Mouse (Mus musculus) midbrain, embryonic 12.5 days (tissue): ENCODE measurements at regions not wholly inside any gene's neighbourhood (a gene's known extent, or its start where the extent isn't known, plus 50 kb on each side); places are given as distances from the start of the nearest gene placed in this dataset.
"Not testable (repeated sequence)": the region's sequence is repeated elsewhere in the genome, so short reads cannot be mapped to it uniquely, and the experiment has no call there.

ENCODE experiments used
- ATAC-seq: fragments of 200-750 bp; cut with Nextera tagmentation; 2 replicates; pipeline ENCODE4 v1.8.0; 2017; ENCODE audit warnings: low read depth, moderate TSS enrichment, moderate library complexity; ENCODE audit not compliant: low FRiP score
- H3K27ac ChIP-seq: fragments of 300-500 bp; sonication (generic); replicated peaks from 2 replicates; pipeline ENCODE4 v1.5.1; 2016; ENCODE audit warnings: mild to moderate bottlenecking
- H3K27me3 ChIP-seq: fragments of 300-500 bp; sonication (generic); 2 replicates; pipeline ENCODE4 v1.6.1; 2016; ENCODE audit warnings: mild to moderate bottlenecking
- H3K36me3 ChIP-seq: fragments of 300-500 bp; sonication (generic); 2 replicates; pipeline ENCODE4 v1.6.1; 2016
- H3K4me1 ChIP-seq: fragments of 300-500 bp; sonication (generic); 2 replicates; pipeline ENCODE4 v1.6.1; 2016
- H3K4me2 ChIP-seq: fragments of 300-500 bp; sonication (generic); replicated peaks from 2 replicates; pipeline ENCODE4 v1.6.1; 2016; ENCODE audit warnings: mild to moderate bottlenecking, moderate library complexity
- H3K4me3 ChIP-seq: fragments of 300-500 bp; sonication (generic); 2 replicates; pipeline ENCODE4 v1.5.1; 2016; ENCODE audit warnings: mild to moderate bottlenecking
- H3K9ac ChIP-seq: fragments of 300-500 bp; sonication (generic); replicated peaks from 2 replicates; pipeline ENCODE4 v1.6.1; 2016; ENCODE audit warnings: mild to moderate bottlenecking, moderate library complexity
- H3K9me3 ChIP-seq: fragments of 300-500 bp; sonication (generic); 2 replicates; pipeline ENCODE4 v1.6.1; 2016; ENCODE audit warnings: mild to moderate bottlenecking
- WGBS: fragments of 180-500 bp; shearing (Covaris S2); methylation state at CpG from one replicate; pipeline ENCODE4 v1.1.7; 2016; 5-methylcytosine and 5-hydroxymethylcytosine counted together

DNA sequence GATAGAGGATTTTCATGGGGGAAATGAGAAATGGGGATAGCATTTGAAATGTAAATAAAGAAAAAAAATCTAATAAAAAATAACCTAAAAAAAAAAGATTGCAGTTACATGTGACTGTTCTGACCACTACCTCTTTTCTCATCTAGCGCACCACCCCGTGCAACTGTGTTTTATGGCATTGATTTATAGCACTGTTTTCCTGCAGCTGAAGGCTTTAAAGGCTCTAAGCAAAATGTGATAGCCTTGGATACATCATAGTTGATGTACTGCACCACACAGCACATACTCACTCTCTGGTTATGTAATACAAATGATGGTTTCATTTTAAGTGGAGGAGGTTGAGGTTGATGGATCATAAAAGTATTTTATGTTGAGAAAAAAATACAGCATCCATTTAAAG is 484.5 kb upstream of the 2610301B20Rik start:
- H3K27me3 ChIP-seq: no peaks in the 10 kb centered on the region
- H3K4me1 ChIP-seq: no peaks in the 10 kb centered on the region
- no peak overlapping the region for H3K9ac ChIP-seq
- no peaks in the 10 kb centered on the region for H3K36me3 ChIP-seq
- H3K9me3 ChIP-seq: no peaks in the 10 kb centered on the region
- H3K4me3 ChIP-seq: no peak overlapping the region
- H3K4me2 ChIP-seq: no peak overlapping the region
- H3K27ac ChIP-seq: no peak overlapping the region
- 92% methylated on average over 2 of the region's 2 CpGs for WGBS
- no peak for ATAC-seq

DNA sequence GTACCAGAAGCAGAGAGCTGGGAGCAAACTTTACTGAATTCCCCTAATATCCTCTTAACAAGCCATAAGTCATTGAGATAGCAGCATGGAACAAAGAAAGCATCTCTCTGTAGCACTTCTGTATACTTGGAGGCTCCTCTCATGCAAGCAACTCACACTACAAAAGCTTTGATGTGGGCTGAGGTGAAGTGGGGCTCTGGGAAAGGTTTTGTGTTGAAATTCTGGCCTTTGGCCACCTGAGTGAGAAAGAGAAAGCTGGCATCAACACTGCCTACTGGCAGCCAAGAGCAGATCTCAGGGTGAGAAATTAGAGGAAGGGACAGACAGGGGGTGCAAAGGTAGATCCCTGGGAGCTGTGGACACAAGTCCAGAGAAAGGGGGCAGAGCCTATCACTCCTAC is 477.0 kb upstream of the 2610301B20Rik start:
- H3K9ac ChIP-seq: no peak overlapping the region
- no peak for ATAC-seq
- H3K4me1 ChIP-seq: no peaks in the 10 kb centered on the region
- H3K27me3 ChIP-seq: no peaks in the 10 kb centered on the region
- H3K27ac ChIP-seq: no peak overlapping the region
- no peaks in the 10 kb centered on the region for H3K9me3 ChIP-seq
- H3K36me3 ChIP-seq: no peaks in the 10 kb centered on the region
- no peak overlapping the region for H3K4me2 ChIP-seq
- H3K4me3 ChIP-seq: no peak overlapping the region

DNA sequence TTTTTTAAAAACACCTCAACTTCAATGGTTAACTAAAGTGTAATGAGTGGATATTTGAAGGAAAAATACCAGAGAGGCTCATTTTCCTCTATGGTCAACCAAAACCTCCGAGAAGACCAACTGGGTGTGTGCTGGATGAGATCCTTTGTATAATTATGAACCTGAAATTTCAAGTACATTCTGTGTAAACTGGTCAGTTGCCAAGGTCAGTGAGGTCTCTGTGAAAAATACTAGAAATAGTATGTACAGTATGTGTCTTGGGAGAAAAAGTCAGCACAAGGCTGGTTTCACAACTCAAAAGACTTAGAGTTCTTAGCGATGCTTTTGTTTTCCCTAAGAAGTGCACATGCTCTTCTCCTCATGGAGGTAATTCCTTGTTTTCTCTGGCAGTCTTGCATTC is 476.2 kb upstream of the 2610301B20Rik start:
- no peak for ATAC-seq
- no peaks in the 10 kb centered on the region for H3K9me3 ChIP-seq
- no peak overlapping the region for H3K4me3 ChIP-seq
- H3K4me1 ChIP-seq: no peaks in the 10 kb centered on the region
- no peak overlapping the region for H3K4me2 ChIP-seq
- no peaks in the 10 kb centered on the region for H3K36me3 ChIP-seq
- H3K9ac ChIP-seq: no peak overlapping the region
- no peaks in the 10 kb centered on the region for H3K27me3 ChIP-seq
- H3K27ac ChIP-seq: no peak overlapping the region
- 92% methylated on average over 2 of the region's 2 CpGs for WGBS

DNA sequence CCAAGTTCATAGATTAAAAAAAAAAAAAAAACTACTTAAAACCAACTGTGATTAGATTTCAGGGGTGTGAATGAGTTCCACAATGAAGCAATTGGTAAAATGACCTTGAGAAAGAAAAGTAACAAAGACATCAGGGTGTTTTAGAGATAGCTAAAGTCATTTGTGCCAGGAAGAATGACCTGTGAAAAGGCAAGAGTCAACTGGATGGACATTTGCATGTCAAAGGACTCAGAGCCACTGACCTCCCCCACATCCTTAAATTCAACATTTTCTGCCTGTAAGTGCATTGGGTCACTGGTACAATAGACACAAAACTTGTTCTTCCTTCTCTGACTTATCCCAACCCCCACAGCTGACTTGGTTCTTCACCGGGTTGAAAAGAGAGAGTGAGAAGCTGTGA is 474.6 kb upstream of the 2610301B20Rik start:
- no peak overlapping the region for H3K9ac ChIP-seq
- no peak for ATAC-seq
- no peaks in the 10 kb centered on the region for H3K36me3 ChIP-seq
- H3K9me3 ChIP-seq: no peaks in the 10 kb centered on the region
- H3K4me1 ChIP-seq: no peaks in the 10 kb centered on the region
- no peak overlapping the region for H3K27ac ChIP-seq
- no peak overlapping the region for H3K4me2 ChIP-seq
- H3K4me3 ChIP-seq: no peak overlapping the region
- WGBS: 42% methylated on average over 1 of the region's 1 CpGs
- H3K27me3 ChIP-seq: no peaks in the 10 kb centered on the region

DNA sequence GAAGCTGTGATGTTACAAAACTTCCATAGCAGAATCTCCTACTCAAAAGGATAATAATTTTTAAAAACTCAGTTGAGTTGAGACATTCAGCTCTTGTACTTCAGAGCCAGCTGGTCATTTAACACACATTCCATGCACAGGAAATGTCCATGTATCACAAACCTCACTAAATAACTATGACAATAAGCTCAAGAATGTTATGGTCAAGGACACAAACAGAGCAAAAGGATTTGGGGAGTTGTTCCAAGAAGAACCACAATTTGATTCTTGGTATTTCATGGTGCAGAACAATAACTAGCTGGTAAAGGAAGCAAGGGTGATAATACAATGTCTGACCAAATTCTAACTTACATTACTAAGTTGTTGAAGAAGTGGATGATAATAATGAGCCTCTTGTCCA is 471.4 kb upstream of the 2610301B20Rik start:
- Histone ChIP-seq H3K27me3 (no peaks in the 10 kb centered on the region), H3K4me1 (no peaks in the 10 kb centered on the region), H3K4me3 (no peak overlapping the region), H3K9ac (no peak overlapping the region), H3K27ac (no peak overlapping the region), H3K9me3 (no peaks in the 10 kb centered on the region), H3K4me2 (no peak overlapping the region), H3K36me3 (no peaks in the 10 kb centered on the region)
- ATAC-seq: no peak

DNA sequence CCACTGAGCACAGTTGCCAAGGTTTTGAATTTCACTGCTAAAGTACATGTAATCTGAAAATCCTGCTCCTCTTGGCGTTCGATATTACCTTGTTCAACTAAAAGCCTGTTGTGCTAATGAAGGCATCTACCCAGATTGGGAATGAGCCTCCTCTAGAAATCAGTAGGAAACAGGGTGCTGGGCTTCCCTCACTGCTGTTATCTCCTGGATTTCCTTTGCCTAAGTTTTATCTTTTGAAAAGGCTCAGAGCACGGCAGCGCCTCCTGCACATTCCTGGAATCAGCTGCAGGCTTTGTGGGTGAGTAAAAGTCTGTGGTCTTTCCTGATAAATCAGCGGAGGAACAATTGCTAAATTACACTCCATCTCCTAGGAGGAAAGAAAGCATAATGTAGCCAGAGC is 469.9 kb upstream of the 2610301B20Rik start:
- WGBS: 48% methylated on average over 5 of the region's 5 CpGs
- H3K4me1 ChIP-seq: no peaks in the 10 kb centered on the region

DNA sequence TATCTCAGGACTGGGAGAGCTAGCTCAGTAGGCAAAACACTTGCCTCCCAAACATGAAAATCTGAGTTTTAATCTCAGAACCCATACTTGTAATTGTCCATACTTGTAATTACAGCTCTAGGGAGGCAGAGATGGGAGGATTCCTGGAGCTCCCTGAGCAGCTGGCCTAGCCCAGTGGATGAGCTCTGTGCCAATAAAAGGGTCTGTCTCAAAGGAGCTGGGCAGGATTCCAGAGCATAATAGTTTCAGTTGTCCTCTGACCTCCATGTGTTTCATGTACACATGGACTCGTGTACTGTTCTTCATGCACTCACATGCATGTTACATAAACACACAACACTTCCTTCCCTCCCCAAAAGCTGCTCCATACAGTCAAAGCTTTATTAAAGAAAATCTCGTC is 469.2 kb upstream of the 2610301B20Rik start:
- Histone ChIP-seq H3K9me3 (no peaks in the 10 kb centered on the region), H3K4me2 (no peak overlapping the region), H3K9ac (no peak overlapping the region), H3K36me3 (no peaks in the 10 kb centered on the region), H3K4me3 (no peak overlapping the region), H3K27ac (no peak overlapping the region), H3K4me1 (no peaks in the 10 kb centered on the region), H3K27me3 (no peaks in the 10 kb centered on the region)
- 64% methylated on average over 2 of the region's 2 CpGs for WGBS
- no peak for ATAC-seq

More for the DNA sequence above, 469.9 kb upstream of the 2610301B20Rik start:
- ATAC-seq: no peak
- no peaks in the 10 kb centered on the region for H3K27me3 ChIP-seq
- no peak overlapping the region for H3K9ac ChIP-seq
- H3K9me3 ChIP-seq: no peaks in the 10 kb centered on the region
- no peak overlapping the region for H3K4me2 ChIP-seq
- no peak overlapping the region for H3K4me3 ChIP-seq
- H3K27ac ChIP-seq: no peak overlapping the region
- no peaks in the 10 kb centered on the region for H3K36me3 ChIP-seq

DNA sequence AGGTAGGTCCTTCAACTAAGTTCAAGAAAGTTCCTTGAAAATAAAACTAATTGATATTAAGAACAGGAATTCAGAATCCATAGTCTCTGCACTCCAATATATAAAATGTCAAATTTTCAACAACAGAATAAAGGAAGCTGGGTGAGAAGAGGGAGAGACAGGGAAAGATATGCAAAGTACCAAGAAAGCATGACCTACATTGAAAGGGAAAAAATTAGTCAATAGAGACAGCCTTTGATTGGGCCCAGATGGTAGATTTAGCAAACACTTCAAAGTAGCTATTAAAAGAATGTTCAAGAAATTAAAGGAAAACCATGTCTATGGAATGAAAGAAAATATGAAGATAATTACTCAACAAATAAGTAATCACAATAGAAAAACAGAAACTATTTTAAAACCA is 460.0 kb upstream of the 2610301B20Rik start:
- no peak for ATAC-seq
- no peaks in the 10 kb centered on the region for H3K9me3 ChIP-seq
- no peak overlapping the region for H3K4me3 ChIP-seq
- H3K4me1 ChIP-seq: no peaks in the 10 kb centered on the region
- no peaks in the 10 kb centered on the region for H3K27me3 ChIP-seq
- no peaks in the 10 kb centered on the region for H3K36me3 ChIP-seq
- no peak overlapping the region for H3K9ac ChIP-seq
- H3K27ac ChIP-seq: no peak overlapping the region
- H3K4me2 ChIP-seq: no peak overlapping the region

DNA sequence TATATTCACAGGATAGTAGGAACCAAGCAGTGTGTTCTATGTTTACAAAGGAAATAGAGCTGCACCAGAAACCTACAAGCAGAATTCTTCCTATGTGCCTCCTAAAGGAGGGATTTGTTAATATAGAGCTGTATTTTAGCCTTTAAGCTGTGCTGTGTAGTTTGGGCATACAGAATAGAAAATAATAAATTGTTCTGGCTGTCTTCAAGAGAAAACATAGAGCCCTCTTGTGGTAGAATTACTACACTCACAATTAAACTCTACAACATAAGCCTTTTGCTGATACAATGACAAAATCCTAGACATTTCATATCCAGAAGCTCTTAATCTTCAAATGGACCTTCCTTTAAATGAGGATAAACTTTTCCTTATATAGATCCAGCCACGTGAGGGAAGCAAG is 452.9 kb upstream of the 2610301B20Rik start:
- H3K27me3 ChIP-seq: no peaks in the 10 kb centered on the region
- no peak for ATAC-seq
- H3K36me3 ChIP-seq: no peaks in the 10 kb centered on the region
- H3K9me3 ChIP-seq: no peaks in the 10 kb centered on the region
- H3K27ac ChIP-seq: no peak overlapping the region
- no peaks in the 10 kb centered on the region for H3K4me1 ChIP-seq
- H3K9ac ChIP-seq: no peak overlapping the region
- WGBS: 69% methylated on average over 1 of the region's 1 CpGs
- no peak overlapping the region for H3K4me3 ChIP-seq
- no peak overlapping the region for H3K4me2 ChIP-seq

DNA sequence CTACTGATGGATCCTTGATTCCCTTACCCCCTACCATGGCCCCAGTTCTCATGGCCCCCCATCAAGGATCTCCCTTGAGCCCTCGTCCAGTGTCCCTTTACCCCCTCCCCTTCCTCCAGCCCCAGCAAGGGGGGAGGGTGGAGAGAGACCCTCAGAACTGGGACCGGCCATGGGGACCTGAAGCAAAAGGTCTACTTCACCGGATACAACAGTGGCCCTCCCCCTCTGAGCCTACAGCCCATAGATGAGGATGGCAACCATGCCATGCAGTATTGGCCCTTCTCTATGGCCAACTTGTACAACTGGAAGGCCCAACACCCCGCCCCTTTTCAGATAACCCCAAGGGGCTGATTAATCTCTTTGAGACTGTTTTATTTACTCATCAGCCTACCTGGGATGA is 439.9 kb upstream of the 2610301B20Rik start:
- no peak overlapping the region for H3K27ac ChIP-seq
- H3K4me2 ChIP-seq: no peak overlapping the region
- no peak overlapping the region for H3K9ac ChIP-seq
- WGBS: 97% methylated on average over 4 of the region's 4 CpGs
- ATAC-seq: no peak
- no peaks in the 10 kb centered on the region for H3K36me3 ChIP-seq
- no peaks in the 10 kb centered on the region for H3K27me3 ChIP-seq
- no peak overlapping the region for H3K4me3 ChIP-seq
- H3K9me3 ChIP-seq: no peaks in the 10 kb centered on the region
- no peaks in the 10 kb centered on the region for H3K4me1 ChIP-seq

DNA sequence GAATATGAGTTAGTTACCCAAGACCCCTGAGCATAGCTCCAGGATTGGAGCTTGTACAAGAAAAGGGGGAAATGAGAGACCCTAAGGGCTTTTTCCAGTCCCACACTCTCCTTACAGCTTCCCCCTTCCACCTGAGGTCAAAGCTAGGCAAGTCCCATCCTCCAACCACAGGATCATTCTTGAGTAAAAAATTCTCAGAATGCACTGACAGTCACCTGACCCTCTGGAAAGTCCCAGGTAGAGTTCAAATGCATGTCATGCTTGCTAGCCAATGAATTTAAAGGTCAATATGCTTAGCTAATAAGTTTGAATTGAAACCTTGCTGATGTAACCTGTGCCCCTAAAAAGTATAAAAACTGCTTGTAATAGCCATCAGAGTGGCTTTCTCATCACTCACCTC is 434.4 kb upstream of the 2610301B20Rik start:
- H3K9ac ChIP-seq, H3K36me3 ChIP-seq, H3K27me3 ChIP-seq, H3K4me2 ChIP-seq, H3K27ac ChIP-seq, H3K4me3 ChIP-seq, ATAC-seq, H3K4me1 ChIP-seq, H3K9me3 ChIP-seq: not testable (repeated sequence)

DNA sequence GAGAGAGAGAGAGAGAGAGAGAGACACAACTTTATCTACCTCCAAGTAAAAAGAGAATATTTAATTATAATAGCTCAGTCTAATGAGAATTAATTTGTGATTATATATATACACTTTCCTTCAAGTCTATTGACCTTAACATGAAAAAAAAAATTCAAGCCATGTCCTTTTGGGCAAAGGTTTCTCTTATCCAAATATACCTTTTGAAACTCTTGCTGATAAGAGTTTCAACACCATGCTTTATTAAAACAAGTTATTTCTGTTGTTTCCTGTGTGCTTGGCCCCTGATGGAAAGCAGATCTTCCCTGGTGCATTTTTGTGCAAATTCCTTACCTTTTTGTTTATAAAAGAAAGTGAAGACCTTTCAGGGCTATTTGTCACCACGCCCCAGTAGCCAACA is 414.7 kb upstream of the 2610301B20Rik start:
- 11% methylated on average over 1 of the region's 1 CpGs for WGBS
- no peaks in the 10 kb centered on the region for H3K27me3 ChIP-seq
- no peaks in the 10 kb centered on the region for H3K9me3 ChIP-seq
- no peak overlapping the region for H3K9ac ChIP-seq
- ATAC-seq: no peak
- no peaks in the 10 kb centered on the region for H3K36me3 ChIP-seq
- no peaks in the 10 kb centered on the region for H3K4me1 ChIP-seq
- no peak overlapping the region for H3K4me3 ChIP-seq
- H3K27ac ChIP-seq: no peak overlapping the region
- H3K4me2 ChIP-seq: no peak overlapping the region

DNA sequence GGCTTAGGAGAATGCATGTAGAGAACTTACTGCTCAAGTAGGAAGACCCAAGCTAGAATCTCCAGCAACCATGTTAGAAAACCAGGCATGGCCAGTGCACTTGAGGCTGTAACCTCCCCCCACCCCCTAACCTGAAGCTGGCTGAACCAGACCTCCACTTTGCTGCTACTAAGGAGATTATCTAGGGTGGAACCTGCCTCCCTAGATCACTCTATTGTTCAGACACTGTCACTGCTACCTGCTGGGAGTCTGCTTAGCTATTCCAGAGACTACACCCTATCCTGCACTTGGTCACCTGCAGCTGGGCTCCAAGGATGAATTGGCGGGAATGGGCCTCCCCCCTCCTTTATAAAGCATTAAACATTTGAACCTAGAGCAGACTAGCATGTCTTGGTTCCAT is 393.4 kb upstream of the 2610301B20Rik start:
- whole genome bisulfite sequencing: 61% methylated on average over 1 of the region's 1 CpGs
- no peaks in the 10 kb centered on the region for H3K27me3 ChIP-seq
- no peak overlapping the region for H3K27ac ChIP-seq
- no peak overlapping the region for H3K4me3 ChIP-seq
- no peaks in the 10 kb centered on the region for H3K9me3 ChIP-seq
- no peak overlapping the region for H3K4me2 ChIP-seq
- H3K4me1 ChIP-seq: no peaks in the 10 kb centered on the region
- no peaks in the 10 kb centered on the region for H3K36me3 ChIP-seq
- no peak for ATAC-seq
- no peak overlapping the region for H3K9ac ChIP-seq
